Mouse (Mus musculus) limb, embryonic 12.5 days (tissue): ENCODE results near the gene Ptpn11. TPM values are rescaled to one million over a fixed set of nuclear protein-coding genes. Genes with fewer than 3 reads are reported as not detected.

Experiments
- ATAC-seq: fragments of 200-750 bp; cut with Nextera tagmentation; 2 replicates; pipeline ENCODE4 v1.8.0; 2017; ENCODE audit warnings: low read depth, moderate TSS enrichment; ENCODE audit not compliant: insufficient number of reproducible peaks, insufficient read depth, low FRiP score, low TSS enrichment
- H3K27ac ChIP-seq: fragments of 300-500 bp; sonication (generic); 2 replicates; pipeline ENCODE4 v1.5.1; 2016; ENCODE audit warnings: mild to moderate bottlenecking, moderate library complexity
- H3K27me3 ChIP-seq: fragments of 300-500 bp; sonication (generic); 2 replicates; pipeline ENCODE4 v1.6.1; 2016; ENCODE audit warnings: mild to moderate bottlenecking, moderate library complexity
- H3K36me3 ChIP-seq: fragments of 300-500 bp; sonication (generic); 2 replicates; pipeline ENCODE4 v1.6.1; 2016; ENCODE audit warnings: mild to moderate bottlenecking, moderate library complexity
- H3K4me1 ChIP-seq: fragments of 300-500 bp; sonication (generic); replicated peaks from 2 replicates; pipeline ENCODE4 v1.6.1; 2016
- H3K4me2 ChIP-seq: fragments of 300-500 bp; sonication (generic); 2 replicates; pipeline ENCODE4 v1.6.1; 2016; ENCODE audit warnings: mild to moderate bottlenecking, moderate library complexity
- H3K4me3 ChIP-seq: fragments of 300-500 bp; sonication (generic); replicated peaks from 2 replicates; pipeline ENCODE4 v1.5.1; 2016; ENCODE audit warnings: mild to moderate bottlenecking
- H3K9ac ChIP-seq: fragments of 300-500 bp; sonication (generic); replicated peaks from 2 replicates; pipeline ENCODE4 v1.6.1; 2016; ENCODE audit warnings: mild to moderate bottlenecking, moderate library complexity
- H3K9me3 ChIP-seq: fragments of 300-500 bp; sonication (generic); 2 replicates; pipeline ENCODE4 v1.6.1; 2016; ENCODE audit warnings: mild to moderate bottlenecking, moderate library complexity
- WGBS: fragments of 180-500 bp; shearing (Covaris S2); methylation state at CpG from one replicate; pipeline ENCODE4 v1.1.7; 2016; 5-methylcytosine and 5-hydroxymethylcytosine counted together
- polyA plus RNA-seq: library from polyadenylated mRNA; unstranded; fragments of >200 nt; fragmentation: Nextera tagmentation; extraction: Ambion mirVana; gene quantifications from 2 replicates; pipeline ENCODE4 v1.2.1, GENCODE M21; 2016

Gene Ptpn11
- polyA plus RNA-seq, 1 experiment from 2014 or later, result 23.8 TPM

DNA sequence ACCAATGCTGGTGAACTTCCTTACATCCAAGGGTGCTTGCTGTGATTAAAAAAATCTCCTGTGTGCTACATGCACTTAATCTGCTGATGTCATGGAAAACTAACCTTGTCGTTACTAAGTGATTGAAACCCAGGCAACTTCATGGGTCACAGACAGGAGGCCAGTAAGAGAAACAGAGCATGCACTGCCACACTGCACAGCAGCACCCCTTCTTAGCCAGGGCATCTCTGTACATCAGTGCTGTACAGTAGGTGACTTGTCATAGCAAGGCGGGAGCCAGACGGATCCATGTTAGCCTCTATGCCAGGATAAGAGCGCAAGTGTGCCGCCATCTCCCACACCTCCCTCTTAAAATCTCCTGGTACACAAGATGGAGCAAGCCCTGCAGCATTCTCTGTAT lies 45.6 kb downstream of the Ptpn11 start:
- no peak for ATAC-seq
- 83% methylated on average over 5 of the region's 5 CpGs for WGBS
- no peak overlapping the region for H3K9ac ChIP-seq
- H3K4me3 ChIP-seq, result no peak overlapping the region
- no peaks in the 10 kb centered on the region for H3K4me1 ChIP-seq
- H3K4me2 ChIP-seq, result no peak overlapping the region
- no peaks in the 10 kb centered on the region for H3K27me3 ChIP-seq
- peaks cover 98% of the 10 kb centered on the region for H3K36me3 ChIP-seq
- H3K27ac ChIP-seq, result no peak overlapping the region
- no peaks in the 10 kb centered on the region for H3K9me3 ChIP-seq

DNA sequence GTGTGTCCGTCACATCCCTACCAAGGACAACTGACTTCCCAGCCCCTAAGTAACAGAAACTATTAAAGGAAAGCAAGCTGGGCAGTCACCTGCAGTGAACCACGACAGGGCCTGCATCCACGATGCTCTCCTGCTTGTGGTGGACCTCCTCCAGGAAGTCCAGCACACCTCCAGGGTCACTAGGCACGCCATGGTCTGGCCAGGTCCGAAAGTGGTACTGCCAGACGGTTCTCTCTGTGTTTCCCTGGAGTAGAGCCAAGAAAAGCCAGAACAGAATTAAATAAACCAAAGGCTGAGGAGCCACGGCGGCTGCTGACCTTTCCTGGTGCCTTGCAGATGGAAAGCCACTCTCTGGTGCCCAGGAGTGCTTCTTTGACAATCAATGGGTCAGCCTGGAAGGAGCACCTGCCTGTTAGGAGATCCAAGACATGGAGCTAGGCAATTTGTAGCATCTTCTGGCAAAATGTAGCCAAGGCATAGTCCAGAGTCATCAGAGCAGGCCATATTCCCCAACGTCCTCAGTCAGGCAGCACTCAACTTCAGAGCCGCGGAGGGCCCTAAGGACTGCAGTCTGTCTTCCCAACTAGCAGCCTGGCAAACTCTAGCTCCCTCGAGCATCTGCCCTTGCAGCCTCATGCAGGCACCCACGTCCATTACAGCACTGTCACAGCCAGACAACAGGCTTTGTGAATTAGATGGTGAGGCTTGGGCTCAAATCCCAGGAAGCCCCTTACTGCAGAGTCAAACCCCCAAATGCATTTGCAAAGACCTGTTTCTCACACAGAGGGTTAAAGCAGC lies 46.6 kb downstream of the Ptpn11 start:
- no peaks in the 10 kb centered on the region for H3K9me3 ChIP-seq
- no peak overlapping the region for H3K9ac ChIP-seq
- no peak overlapping the region for H3K4me3 ChIP-seq
- peaks cover 97% of the 10 kb centered on the region for H3K36me3 ChIP-seq
- no peak overlapping the region for H3K27ac ChIP-seq
- H3K4me2 ChIP-seq, result no peak overlapping the region
- no peaks in the 10 kb centered on the region for H3K27me3 ChIP-seq
- no peak for ATAC-seq
- H3K4me1 ChIP-seq, result no peaks in the 10 kb centered on the region
- 88% methylated on average over 13 of the region's 13 CpGs for WGBS

DNA sequence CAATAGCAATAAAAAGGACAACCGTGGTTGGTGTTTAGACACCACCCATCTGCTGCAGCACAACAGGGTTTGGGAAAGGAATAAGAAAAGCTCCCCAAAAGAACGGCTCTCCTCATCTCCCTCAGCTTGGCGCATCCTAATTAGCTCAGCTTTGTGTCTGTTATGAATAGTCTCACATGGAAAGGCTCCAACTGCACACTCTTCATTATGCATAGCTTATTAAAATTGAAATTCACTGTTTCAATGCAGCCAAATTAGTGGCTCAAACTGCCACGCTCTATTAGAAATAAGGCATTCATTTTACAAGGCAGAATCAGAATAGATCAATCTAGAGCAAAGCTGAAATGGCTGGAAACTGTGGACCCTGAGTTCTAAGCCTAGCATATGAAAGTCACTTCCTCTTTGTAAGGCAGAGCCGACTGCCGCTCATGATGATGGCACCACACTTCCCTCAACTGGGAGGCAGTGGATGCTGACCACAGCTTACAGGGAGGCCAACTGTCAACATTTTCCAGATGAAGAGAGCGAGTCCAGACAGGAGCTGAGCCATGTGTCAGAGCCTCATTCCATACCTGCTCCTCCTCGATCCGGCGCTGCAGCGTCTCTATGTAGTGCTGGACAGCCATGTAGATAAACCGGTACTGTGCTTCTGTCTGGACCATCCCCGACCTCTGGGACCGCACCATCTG lies 48.6 kb downstream of the Ptpn11 start:
- H3K27ac ChIP-seq, result no peak overlapping the region
- no peak for ATAC-seq
- no peaks in the 10 kb centered on the region for H3K4me1 ChIP-seq
- no peak overlapping the region for H3K4me2 ChIP-seq
- WGBS, result 90% methylated on average over 14 of the region's 14 CpGs
- no peak overlapping the region for H3K4me3 ChIP-seq
- no peaks in the 10 kb centered on the region for H3K27me3 ChIP-seq
- H3K36me3 ChIP-seq, result peaks cover 98% of the 10 kb centered on the region
- H3K9ac ChIP-seq, result no peak overlapping the region
- H3K9me3 ChIP-seq, result no peaks in the 10 kb centered on the region

DNA sequence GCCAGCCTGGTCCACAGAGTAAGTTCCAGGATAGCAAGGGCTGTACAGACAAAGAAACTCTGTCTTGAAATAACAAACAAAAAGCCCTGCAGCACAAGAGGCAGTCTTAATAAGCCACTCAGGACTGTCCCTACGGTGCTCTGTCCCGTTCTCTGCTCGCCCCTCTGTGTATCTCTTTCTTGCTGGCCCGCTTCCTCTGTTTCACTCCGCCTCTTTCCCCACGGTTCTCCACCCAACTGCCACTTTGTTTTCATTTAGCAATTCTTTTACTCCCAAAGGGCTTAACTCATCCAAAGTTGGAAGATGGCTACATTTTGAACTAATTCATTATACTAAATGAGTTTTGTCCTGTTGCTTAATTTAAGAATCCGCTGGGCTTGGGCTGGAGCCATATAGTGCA lies 50.9 kb downstream of the Ptpn11 start:
- Histone ChIP-seq H3K36me3 (peaks cover 96% of the 10 kb centered on the region), H3K9me3 (no peaks in the 10 kb centered on the region), H3K27ac (no peak overlapping the region), H3K27me3 (no peaks in the 10 kb centered on the region), H3K9ac (no peak overlapping the region), H3K4me2 (no peak overlapping the region), H3K4me1 (no peaks in the 10 kb centered on the region), H3K4me3 (no peak overlapping the region)
- no peak for ATAC-seq
- 84% methylated on average over 7 of the region's 7 CpGs for WGBS

DNA sequence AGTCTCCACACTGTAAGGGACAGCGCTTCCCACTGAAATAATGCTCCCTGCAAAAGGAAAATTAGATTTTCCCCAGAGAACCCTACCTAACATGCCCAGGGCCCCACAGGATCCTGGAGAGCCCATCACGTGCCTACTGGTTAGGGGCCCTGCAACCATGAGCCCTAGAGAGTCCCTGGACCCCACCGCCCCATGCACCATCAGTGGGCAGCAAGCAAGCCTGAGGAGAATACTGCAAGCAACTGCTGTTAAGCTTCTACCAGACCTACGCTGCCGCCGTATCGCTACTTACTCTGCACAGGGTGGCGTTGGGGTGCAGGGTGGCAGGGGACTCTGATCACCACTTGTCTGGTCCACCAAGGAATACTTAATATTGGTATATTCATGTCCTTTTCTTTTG lies 54.1 kb downstream of the Ptpn11 start:
- H3K4me1 ChIP-seq, result no peaks in the 10 kb centered on the region
- no peaks in the 10 kb centered on the region for H3K27me3 ChIP-seq
- WGBS, result 95% methylated on average over 8 of the region's 8 CpGs
- H3K4me3 ChIP-seq, result no peak overlapping the region
- ATAC-seq, result no peak
- H3K36me3 ChIP-seq, result peaks cover 95% of the 10 kb centered on the region
- H3K9me3 ChIP-seq, result no peaks in the 10 kb centered on the region
- no peak overlapping the region for H3K4me2 ChIP-seq
- H3K9ac ChIP-seq, result no peak overlapping the region
- H3K27ac ChIP-seq, result no peak overlapping the region

DNA sequence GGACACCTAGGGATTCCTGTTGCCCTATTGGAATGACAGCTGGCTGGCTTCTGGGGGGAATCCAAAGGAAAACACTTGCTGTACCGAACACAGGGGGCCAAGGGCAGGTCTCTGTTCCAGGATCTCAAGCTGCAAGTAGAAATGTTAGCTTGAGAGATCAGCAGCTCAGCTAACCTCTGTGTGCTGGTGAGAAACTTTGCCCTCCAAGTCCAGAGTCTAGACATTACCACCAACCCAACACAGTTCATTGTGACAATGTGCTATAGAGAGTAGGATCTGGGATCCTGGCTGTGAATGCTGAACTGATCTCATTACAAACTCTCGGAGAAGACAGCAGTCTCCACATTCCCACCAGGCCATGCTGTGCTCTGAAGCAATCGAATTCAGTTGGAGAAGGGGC lies 59.4 kb downstream of the Ptpn11 start:
- no peak for ATAC-seq
- Histone ChIP-seq H3K4me2 (no peak overlapping the region), H3K9ac (no peak overlapping the region), H3K9me3 (no peaks in the 10 kb centered on the region), H3K4me1 (no peaks in the 10 kb centered on the region), H3K36me3 (peaks cover 78% of the 10 kb centered on the region), H3K27ac (no peak overlapping the region), H3K27me3 (no peaks in the 10 kb centered on the region), H3K4me3 (no peak overlapping the region)
- WGBS, result 94% methylated on average over 3 of the region's 3 CpGs

DNA sequence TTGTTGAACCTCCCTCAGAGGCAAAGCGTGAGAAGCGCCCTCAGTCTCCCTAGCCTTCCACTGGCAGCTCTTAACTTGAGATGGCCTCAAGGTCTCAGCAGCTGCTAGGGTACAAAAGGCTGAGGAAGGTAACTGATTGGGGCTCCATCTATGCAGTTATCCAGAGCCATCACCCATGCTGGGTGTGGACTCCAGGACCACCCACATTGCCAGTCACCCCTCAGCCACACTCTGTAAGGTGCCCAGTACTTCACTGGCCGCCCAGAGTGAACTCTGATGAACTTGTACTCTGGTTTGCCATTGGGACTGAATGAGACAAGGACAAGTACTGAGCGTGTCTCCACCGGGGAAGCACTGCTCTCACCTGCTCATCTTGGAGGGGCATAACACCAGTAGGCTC lies 61.9 kb downstream of the Ptpn11 start:
- Histone ChIP-seq H3K4me2 (no peak overlapping the region), H3K9ac (no peak overlapping the region), H3K36me3 (peaks cover 52% of the 10 kb centered on the region), H3K9me3 (no peaks in the 10 kb centered on the region), H3K27ac (no peak overlapping the region), H3K4me3 (no peak overlapping the region), H3K27me3 (no peaks in the 10 kb centered on the region), H3K4me1 (0 out of 2 replicates have a peak, but pooled peaks cover 2% of the 10 kb centered on the region)
- 91% methylated on average over 5 of the region's 5 CpGs for WGBS
- no peak for ATAC-seq

DNA sequence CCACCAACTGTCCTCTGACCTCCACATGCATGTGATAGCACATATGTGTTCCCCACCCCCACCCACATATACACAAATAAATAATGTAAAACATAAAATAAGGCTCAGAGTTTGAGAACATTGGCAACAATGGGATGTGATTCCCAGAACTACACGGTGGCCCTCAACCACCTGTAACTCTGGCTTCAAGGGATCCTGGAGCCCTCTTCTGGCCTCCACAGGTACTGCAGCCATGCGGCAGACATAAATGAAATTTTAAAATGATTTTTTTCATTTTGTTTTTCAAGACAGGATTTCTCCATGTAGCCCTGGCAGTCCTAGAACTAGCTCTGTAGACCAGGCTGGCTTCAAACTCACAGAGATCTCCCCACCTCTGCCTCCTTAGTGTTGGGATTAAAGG lies 65.1 kb downstream of the Ptpn11 start:
- no peak overlapping the region for H3K4me2 ChIP-seq
- WGBS, result 84% methylated on average over 2 of the region's 2 CpGs
- no peak overlapping the region for H3K27ac ChIP-seq
- no peaks in the 10 kb centered on the region for H3K27me3 ChIP-seq
- no peak overlapping the region for H3K4me3 ChIP-seq
- peaks cover 21% of the 10 kb centered on the region for H3K36me3 ChIP-seq
- ATAC-seq, result no peak
- no peaks in the 10 kb centered on the region for H3K9me3 ChIP-seq
- H3K4me1 ChIP-seq, result 0 out of 2 replicates have a peak, but pooled peaks cover 4% of the 10 kb centered on the region
- H3K9ac ChIP-seq, result no peak overlapping the region

DNA sequence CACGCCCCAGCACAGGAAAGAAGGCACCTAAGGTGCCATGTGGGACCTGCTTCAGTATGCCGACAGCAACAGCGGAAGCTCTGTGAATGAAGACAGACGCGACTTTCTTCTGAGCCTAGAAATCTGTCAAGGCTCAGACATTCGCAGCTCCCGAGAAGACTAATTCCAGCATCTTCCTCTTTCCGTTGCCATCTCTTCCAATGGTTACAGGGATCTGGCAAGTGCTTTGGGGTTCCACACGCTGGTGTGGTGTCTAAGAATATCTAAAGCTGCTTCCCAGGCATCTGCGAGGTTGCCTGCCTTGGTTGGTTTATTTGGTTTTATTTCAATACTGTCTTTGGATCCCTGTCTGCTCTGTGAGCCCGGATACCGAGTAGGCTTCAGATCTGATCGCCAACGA lies 65.6 kb downstream of the Ptpn11 start:
- Histone ChIP-seq H3K9me3 (no peaks in the 10 kb centered on the region), H3K4me2 (no peak overlapping the region), H3K27ac (no peak overlapping the region), H3K9ac (no peak overlapping the region), H3K27me3 (no peaks in the 10 kb centered on the region), H3K36me3 (peaks cover 17% of the 10 kb centered on the region), H3K4me3 (no peak overlapping the region), H3K4me1 (peaks cover 4% of the 10 kb centered on the region; the same call in 1 of the 2 replicates)
- 89% methylated on average over 14 of the region's 14 CpGs for WGBS
- ATAC-seq, result no peak

DNA sequence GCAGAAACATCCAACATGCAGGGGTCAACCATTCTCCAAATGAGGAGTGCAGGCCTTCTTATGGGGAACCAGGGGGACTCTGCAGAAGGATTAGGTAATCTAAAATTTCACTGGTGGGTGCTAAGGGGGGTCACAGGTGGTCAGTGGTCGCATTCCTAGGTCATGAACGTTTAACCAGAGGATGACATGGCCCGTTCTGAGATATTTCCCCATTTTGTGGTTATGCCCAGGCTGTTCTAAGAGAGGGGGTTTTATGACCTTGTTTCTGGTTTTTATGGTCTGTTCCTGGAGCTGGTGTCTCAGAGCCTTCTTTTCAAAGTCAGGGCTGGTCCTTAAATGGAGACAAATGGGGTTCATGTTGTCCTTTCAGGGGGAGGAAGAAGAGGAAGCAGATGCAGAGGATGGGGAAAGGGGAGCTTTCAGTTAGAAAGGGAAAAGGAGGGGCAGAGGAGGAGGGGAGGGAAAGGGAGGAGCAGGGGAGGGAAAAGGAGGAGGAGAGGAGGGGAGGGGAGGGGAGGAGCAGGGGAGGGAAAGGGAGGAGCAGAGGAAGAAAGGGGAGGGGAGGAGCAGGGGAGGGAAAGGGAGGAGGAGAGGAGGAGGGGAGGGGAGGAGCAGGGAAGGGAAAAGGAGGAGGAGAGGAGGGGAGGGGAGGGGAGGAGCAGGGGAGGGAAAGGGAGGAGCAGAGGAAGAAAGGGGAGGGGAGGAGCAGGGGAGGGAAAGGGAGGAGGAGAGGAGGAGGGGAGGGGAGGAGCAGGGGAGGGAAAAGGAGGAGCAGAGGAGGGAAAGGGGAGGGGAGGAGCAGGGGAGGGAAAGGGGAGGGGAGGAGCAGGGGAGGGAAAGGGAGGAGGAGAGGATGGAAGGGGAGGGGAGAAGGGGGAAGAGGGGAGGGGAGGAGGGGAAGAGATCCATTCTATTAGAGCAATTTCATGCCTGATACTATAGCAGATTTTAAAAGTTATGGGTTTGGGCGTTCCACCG lies 66.7 kb downstream of the Ptpn11 start:
- H3K27ac ChIP-seq, result no peak overlapping the region
- no peak overlapping the region for H3K4me2 ChIP-seq
- H3K4me3 ChIP-seq, result no peak overlapping the region
- no peak overlapping the region for H3K9ac ChIP-seq
- no peaks in the 10 kb centered on the region for H3K27me3 ChIP-seq
- no peaks in the 10 kb centered on the region for H3K9me3 ChIP-seq
- no peak for ATAC-seq
- H3K36me3 ChIP-seq, result peaks cover 9% of the 10 kb centered on the region
- H3K4me1 ChIP-seq, result peaks cover 9% of the 10 kb centered on the region
- 44% methylated on average over 5 of the region's 5 CpGs for WGBS

DNA sequence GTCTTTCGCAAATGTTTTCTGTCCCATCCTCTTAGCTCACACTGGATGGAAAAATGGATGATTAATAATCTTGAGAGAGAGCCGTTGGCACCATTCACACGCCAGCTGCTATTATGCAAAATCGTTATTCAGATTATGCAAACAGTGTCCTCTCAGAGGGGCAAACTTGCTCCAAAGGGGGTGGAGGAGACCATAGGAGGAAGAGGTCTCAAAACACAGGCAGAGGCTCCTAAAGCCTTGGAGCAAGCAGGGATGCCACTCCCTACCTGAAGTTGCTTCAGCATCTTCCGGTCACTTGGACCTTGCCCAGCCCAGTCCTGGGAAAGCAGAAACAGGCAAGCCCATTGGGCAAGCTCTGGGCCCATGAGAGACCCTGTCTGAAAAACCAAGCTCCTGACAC lies 67.8 kb downstream of the Ptpn11 start:
- H3K9ac ChIP-seq, result no peak overlapping the region
- 91% methylated on average over 5 of the region's 5 CpGs for WGBS

More for the DNA sequence above, 67.8 kb downstream of the Ptpn11 start:
- no peak overlapping the region for H3K4me2 ChIP-seq
- no peaks in the 10 kb centered on the region for H3K9me3 ChIP-seq
- no peak overlapping the region for H3K4me3 ChIP-seq
- no peaks in the 10 kb centered on the region for H3K36me3 ChIP-seq
- no peak overlapping the region for H3K27ac ChIP-seq
- H3K27me3 ChIP-seq, result no peaks in the 10 kb centered on the region
- ATAC-seq, result no peak
- H3K4me1 ChIP-seq, result peaks cover 11% of the 10 kb centered on the region
